15 mouse cellular contexts compared by ENCODE assay signal in genomic region chr3:158067916-158068315, GRCm38 (mm10).
"Had no signal": no experiment of that assay in that cellular context is flagged by ENCODE, and none has a peak within 500 bp of the region (broad histone marks: within the 10 kb centered on the region; RNA-seq: fewer than 3 reads in every experiment).

No protein-coding gene starts in this region.

- H3K9ac ChIP-seq: kidney, embryonic 15.5 days; limb, embryonic 13.5 days; liver, embryonic 12.5 days; liver, embryonic 15.5 days; midbrain, embryonic 13.5 days had no signal

- H3K4me2 ChIP-seq: kidney, embryonic 15.5 days; liver, embryonic 12.5 days; liver, embryonic 15.5 days; midbrain, embryonic 13.5 days had no signal

- H3K4me1 ChIP-seq: kidney, embryonic 15.5 days; liver, embryonic 12.5 days; liver, embryonic 15.5 days; midbrain, embryonic 10.5 days; midbrain, embryonic 13.5 days had no signal

- H3K27me3 ChIP-seq: kidney, embryonic 15.5 days; limb, embryonic 13.5 days; liver, embryonic 12.5 days; liver, embryonic 15.5 days; midbrain, embryonic 13.5 days had no signal

- H3K9me3 ChIP-seq: kidney, embryonic 15.5 days; limb, embryonic 10.5 days; limb, embryonic 13.5 days; liver, embryonic 12.5 days; liver, embryonic 15.5 days; midbrain, embryonic 10.5 days; midbrain, embryonic 13.5 days had no signal

- ATAC-seq: midbrain, embryonic 13.5 days; midbrain, embryonic 16.5 days had no signal

- H3K27ac ChIP-seq: kidney, embryonic 15.5 days; limb, embryonic 10.5 days; limb, embryonic 13.5 days; liver, embryonic 12.5 days; liver, embryonic 15.5 days; macrophage; midbrain, embryonic 10.5 days; midbrain, embryonic 13.5 days had no signal

- DNase-seq: kidney, adult 8-10 months; kidney, postnatal 10 days; kidney, postnatal 36 days; lung, adult 18-20 months; thymus, adult 18-20 months; thymus, postnatal 36 days had no signal

- H3K4me3 ChIP-seq: kidney, embryonic 15.5 days; limb, embryonic 10.5 days; limb, embryonic 13.5 days; liver, embryonic 12.5 days; liver, embryonic 15.5 days; midbrain, embryonic 10.5 days; midbrain, embryonic 13.5 days had no signal
